Mouse (Mus musculus): ENCODE data around the gene Ap3m1.

GRCm38 (mm10) chr14:21053151-21053550 lies 843 bp upstream of the Ap3m1 start:
- TF ChIP-seq CTCF (IDR thresholded peaks at IDR 0.05; ENCODE audit: extremely low read depth, insufficient read depth, low read length), result no peak
- no peak for TF ChIP-seq POLR2A (IDR thresholded peaks at IDR 0.05; ENCODE audit: extremely low read depth, insufficient read depth, low read length)
